Mouse (Mus musculus): ENCODE data around the gene Leap2.
A peak's percentile ranks its signal among the peaks of the same experiment; 100 is the strongest.

GRCm38 (mm10) chr11:53411738-53412137 is 11.2 kb downstream of the Leap2 start:
- peak; percentile 47 to 85 (median 68) for TF ChIP-seq CTCF (IDR thresholded peaks at IDR 0.05 in 2 of 3, conservative IDR thresholded peaks at IDR 0.05 in 1 of 3; ENCODE audit: control insufficient read depth in 1 of 3, insufficient read depth in 1 of 3, low read depth in 2 of 3, low read length in 3 of 3, poor library complexity in 1 of 3, severe bottlenecking in 1 of 3)
- 0 out of 2 replicates have a peak, but pooled peaks have one; percentile 4 for TF ChIP-seq ELF1 (IDR thresholded peaks at IDR 0.05; ENCODE audit: low read depth, low read length)
- no peak for TF ChIP-seq USF1 (IDR thresholded peaks at IDR 0.05; ENCODE audit: low read depth, low read length)
- TF ChIP-seq POLR2A (IDR thresholded peaks at IDR 0.05; ENCODE audit: control insufficient read depth in 1 of 2, insufficient read depth in 1 of 2, low read depth in 1 of 2, low read length in 2 of 2, poor library complexity in 1 of 2), result no peak
- no peak for TF ChIP-seq NRF1 (IDR thresholded peaks at IDR 0.05; ENCODE audit: insufficient read depth, low read depth, low read length, poor library complexity, severe bottlenecking)
